Mouse (Mus musculus): ENCODE measurements around the gene Ints13. TPM values are rescaled to one million over a fixed set of nuclear protein-coding genes. Genes with fewer than 3 reads are reported as not detected.
"Not testable (repeated sequence)": the region's sequence is repeated elsewhere in the genome, so short reads cannot be mapped to it uniquely, and the experiment has no call there.

The Ints13 gene
- total RNA-seq (2021), result 10 to 100 TPM; 35.2 to 44.2 TPM

- DNase-seq (ENCODE audit: extremely low spot score in 1 of 2, low spot score in 1 of 2), result peak; percentile 90 to 91
Measured at GRCm38 (mm10) chr6:146577310-146578109, at the start of gene Ints13. TSS of gene Ints13 (minus strand) at chr6:146577835.

GRCm38 (mm10) chr6:146616670-146617069, 39.0 kb upstream of the Ints13 start:
- no peak for DNase-seq (ENCODE audit: extremely low spot score in 1 of 2, low spot score in 1 of 2)

GRCm38 (mm10) chr6:146615891-146616290, 38.3 kb upstream of the Ints13 start:
- no peak for DNase-seq (ENCODE audit: extremely low spot score in 1 of 2, low spot score in 1 of 2)

- no peak for DNase-seq (ENCODE audit: extremely low spot score in 1 of 2, low spot score in 1 of 2)
Measured at GRCm38 (mm10) chr6:146614541-146614940, 36.9 kb upstream of the Ints13 start.

DNA sequence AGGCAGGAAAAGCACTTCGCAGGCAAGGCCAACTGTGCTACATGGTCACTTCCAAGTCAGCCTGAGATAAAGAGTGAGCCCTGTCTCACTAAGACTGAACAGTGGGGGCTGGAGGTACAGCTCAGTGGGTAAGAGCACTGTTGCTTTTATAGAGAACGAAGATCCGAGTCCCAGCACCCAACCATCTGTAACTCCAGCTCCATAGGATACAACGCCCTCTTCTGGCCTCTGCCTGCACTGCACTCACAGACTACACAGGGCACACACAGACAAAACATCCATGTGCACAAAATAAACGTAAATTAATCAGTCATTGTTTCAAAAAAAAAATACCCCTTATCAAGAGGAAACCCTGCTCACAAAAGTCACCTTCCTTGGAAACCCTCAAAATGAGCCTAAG, 36.3 kb upstream of the Ints13 start:
- DNase-seq (ENCODE audit: extremely low spot score in 1 of 2, low spot score in 1 of 2), result no peak

DNA sequence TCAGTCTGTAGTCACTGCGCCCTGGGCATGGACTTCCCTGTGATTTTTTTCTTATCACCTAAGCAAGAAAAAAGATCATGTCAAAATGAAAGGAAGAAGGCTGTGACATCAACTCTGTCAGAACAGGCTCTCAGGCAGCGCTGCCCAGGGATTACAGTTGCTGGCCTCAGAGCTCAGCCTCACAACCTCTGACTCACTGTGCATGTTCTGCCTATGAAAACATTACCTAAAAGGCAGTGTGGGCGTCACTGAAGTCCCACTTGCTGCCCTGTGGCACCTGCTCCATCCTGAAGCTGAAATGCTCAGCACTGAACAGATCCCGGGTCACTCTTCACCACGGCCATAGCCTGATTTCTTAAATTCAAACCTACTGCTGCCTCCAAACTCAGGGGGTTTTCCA, 35.1 kb upstream of the Ints13 start:
- no peak for DNase-seq (ENCODE audit: extremely low spot score in 1 of 2, low spot score in 1 of 2)

DNA sequence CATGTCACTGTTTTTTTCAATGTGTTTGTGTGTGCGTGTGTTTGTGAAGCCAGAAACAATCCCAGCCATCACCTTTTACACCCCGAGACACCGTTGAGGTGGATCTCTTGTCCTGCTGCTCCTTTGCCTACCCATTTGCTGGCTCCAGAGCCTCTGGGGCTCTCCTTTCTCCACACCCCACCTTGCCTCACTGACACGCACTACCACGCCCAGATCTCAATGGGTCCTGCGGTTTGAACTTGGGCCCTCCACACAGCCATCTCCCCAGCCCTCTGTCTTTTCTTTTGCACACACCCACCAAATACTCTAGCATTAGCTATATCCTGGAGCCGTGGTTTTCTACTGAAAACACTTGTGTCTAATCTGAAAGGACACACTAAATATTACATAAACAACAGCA, 34.3 kb upstream of the Ints13 start:
- DNase-seq (ENCODE audit: extremely low spot score in 1 of 2, low spot score in 1 of 2), result no peak

DNA sequence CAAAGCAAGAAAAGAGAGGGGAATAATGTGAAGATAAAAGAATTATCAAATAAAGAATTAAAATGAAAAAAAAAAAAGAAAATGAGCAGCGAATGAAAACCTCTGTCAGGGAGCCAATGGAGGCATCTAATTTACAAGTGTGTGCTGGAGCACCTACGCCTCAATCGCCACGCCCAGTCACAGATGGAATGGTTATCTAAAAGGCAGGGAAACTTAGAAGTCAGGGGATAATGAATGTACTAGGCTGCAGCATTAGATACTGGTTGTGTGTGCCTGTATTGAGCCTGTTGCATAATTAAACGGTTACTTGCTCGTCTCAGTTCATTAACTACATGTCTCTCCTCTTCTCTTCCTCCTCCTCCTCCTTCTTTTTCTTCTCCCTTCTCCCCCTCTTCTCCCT, 33.8 kb upstream of the Ints13 start:
- no peak for DNase-seq (ENCODE audit: extremely low spot score in 1 of 2, low spot score in 1 of 2)

- DNase-seq (ENCODE audit: extremely low spot score in 1 of 2, low spot score in 1 of 2), result no peak
Measured at GRCm38 (mm10) chr6:146603651-146604050, 26.0 kb upstream of the Ints13 start.

- no peak for DNase-seq (ENCODE audit: extremely low spot score in 1 of 2, low spot score in 1 of 2)
Measured at GRCm38 (mm10) chr6:146602601-146603000, 25.0 kb upstream of the Ints13 start.

- DNase-seq (ENCODE audit: extremely low spot score in 1 of 2, low spot score in 1 of 2), result no peak
Measured at GRCm38 (mm10) chr6:146585134-146585533, 7.5 kb upstream of the Ints13 start.

DNA sequence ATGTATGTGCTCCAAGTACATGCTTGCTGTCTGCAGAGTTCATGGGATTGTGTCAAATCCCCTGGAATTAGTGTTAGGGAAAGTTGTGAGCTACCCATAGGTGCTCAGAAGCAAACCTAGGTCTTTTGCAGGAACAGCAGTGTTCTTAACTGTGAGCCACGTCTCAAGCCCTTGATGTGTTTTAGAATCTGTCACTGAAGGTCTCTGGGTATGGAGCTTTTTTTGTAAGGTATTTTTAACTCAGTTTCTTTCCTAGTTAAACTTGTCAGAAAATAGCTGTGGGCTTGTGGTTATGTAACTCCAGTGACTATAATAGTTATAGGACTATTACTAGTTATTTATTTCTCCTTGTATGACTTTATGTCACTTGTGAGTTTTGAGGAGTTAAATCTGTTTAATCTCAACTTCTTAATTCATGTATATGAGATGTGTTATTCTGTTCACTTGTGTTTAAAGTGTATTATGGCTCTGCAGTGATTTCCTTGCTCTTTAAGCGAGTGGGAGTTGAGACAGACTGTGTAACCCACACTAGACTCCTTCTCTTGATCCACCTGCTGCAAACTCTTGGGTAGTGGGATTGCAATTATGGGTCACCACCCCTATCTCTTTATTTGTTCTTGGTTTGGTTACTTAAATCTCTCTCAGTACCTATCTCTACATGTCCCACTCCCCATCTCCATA, 5.9 kb upstream of the Ints13 start:
- DNase-seq (ENCODE audit: extremely low spot score in 1 of 2, low spot score in 1 of 2), result no peak

DNA sequence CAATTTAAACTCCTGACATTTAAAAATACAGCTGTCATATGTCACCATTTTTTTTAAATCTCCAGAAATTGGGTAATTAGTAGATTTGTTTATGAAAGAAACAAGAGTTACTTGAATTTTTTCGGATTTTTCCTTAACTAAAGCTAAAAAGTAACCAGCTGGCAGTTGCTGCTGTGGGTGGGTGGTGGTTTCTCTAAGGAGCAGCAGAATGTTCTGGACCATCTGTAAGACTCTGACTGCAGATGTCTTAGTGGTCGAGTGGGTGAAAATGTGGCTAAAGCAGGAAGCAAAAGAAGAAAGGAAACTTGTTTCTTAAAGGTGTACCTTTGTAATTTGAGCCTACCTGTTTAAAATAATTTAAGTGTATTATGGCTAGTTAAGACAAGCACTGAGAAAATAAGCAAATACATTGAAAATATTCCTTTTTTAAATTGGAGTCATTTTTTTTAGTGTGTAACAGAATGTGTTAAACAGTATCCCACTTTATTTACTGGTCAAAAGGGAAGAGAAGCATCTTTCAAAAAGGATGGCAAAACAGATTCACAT, 2.8 kb upstream of the Ints13 start:
- no peak for DNase-seq (ENCODE audit: extremely low spot score in 1 of 2, low spot score in 1 of 2)

- no peak for DNase-seq (ENCODE audit: extremely low spot score in 1 of 2, low spot score in 1 of 2)
Measured at GRCm38 (mm10) chr6:146578586-146578985, 951 bp upstream of the Ints13 start.

- DNase-seq (ENCODE audit: extremely low spot score in 1 of 2, low spot score in 1 of 2), result peak in 1 of 2 experiments; percentile 57
Measured at GRCm38 (mm10) chr6:146578111-146578531, 486 bp upstream of the Ints13 start.

- DNase-seq (ENCODE audit: extremely low spot score in 1 of 2, low spot score in 1 of 2), result no peak
Measured at GRCm38 (mm10) chr6:146576903-146577302, 732 bp downstream of the Ints13 start, which contains the start of gene Fgfr1op2. TSS of gene Fgfr1op2 (plus strand) at chr6:146577203.

GRCm38 (mm10) chr6:146572073-146572472, 5.6 kb downstream of the Ints13 start:
- no peak for DNase-seq (ENCODE audit: extremely low spot score in 1 of 2, low spot score in 1 of 2)

DNA sequence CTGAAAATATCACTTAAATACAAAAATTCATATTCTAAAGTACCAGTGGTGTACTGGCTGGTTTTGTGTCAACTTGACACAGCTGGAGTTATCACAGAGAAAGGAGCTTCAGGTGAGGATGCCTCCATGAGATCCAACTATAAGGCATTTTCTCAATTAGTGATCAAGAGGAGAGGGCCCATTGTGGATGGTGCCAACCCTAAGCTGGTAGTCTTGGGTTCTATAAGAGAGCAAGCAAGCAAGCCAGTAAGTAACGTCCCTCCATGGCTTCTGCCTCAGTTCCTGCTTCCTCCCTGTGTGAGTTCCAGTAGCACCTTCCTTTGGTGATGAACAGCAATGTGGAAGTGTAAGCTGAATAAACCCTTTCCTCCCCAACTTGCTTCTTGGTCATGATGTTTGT, 15.2 kb downstream of the Ints13 start:
- DNase-seq (ENCODE audit: extremely low spot score in 1 of 2, low spot score in 1 of 2), result not testable (repeated sequence)

- no peak for DNase-seq (ENCODE audit: extremely low spot score in 1 of 2, low spot score in 1 of 2)
Measured at GRCm38 (mm10) chr6:146551326-146551725, 26.3 kb downstream of the Ints13 start.

DNA sequence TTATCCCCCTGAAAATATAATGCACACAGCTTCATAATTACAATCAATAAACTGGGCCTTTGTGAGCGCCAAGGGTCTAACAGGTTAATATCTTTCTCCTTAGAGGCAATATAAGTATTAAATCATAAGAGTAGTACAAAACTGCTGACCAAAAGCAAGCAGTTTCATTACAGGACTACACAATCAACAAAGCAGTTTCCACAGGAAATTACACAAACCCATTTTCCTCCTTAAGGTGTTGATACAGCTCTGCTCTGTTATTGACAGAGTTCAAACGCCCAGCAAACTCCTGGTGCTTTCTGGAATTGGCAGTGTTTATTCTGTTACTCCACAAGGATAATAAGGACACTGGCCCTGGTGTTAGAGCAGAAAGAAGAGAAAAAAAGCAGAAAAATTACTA, 27.2 kb downstream of the Ints13 start:
- no peak for DNase-seq (ENCODE audit: extremely low spot score in 1 of 2, low spot score in 1 of 2)

- DNase-seq (ENCODE audit: extremely low spot score in 1 of 2, low spot score in 1 of 2), result no peak
Measured at GRCm38 (mm10) chr6:146545289-146545865, 32.3 kb downstream of the Ints13 start.
